Mouse (Mus musculus) adrenal gland, adult 18-20 months (tissue): ENCODE measurements around the gene Myo18a. TPM values are rescaled to one million over a fixed set of nuclear protein-coding genes. Genes with fewer than 3 reads are reported as not detected.

Source experiments
- DNase-seq, 2 experiments: peaks; one replicate each; pipeline ENCODE4 v3.0.0; 2021 to 2022; ENCODE audit warnings: low spot score in 2 of 2
- total RNA-seq, 2 experiments: library from RNA; stranded (reverse); gene quantifications; 1 replicate in 1 of 2; 2 replicates in 1 of 2; pipeline ENCODE4 v1.2.3; 2021

Gene Myo18a
- total RNA-seq, 2 experiments from 2014 or later, result 45.9 to 56.8 TPM

DNA sequence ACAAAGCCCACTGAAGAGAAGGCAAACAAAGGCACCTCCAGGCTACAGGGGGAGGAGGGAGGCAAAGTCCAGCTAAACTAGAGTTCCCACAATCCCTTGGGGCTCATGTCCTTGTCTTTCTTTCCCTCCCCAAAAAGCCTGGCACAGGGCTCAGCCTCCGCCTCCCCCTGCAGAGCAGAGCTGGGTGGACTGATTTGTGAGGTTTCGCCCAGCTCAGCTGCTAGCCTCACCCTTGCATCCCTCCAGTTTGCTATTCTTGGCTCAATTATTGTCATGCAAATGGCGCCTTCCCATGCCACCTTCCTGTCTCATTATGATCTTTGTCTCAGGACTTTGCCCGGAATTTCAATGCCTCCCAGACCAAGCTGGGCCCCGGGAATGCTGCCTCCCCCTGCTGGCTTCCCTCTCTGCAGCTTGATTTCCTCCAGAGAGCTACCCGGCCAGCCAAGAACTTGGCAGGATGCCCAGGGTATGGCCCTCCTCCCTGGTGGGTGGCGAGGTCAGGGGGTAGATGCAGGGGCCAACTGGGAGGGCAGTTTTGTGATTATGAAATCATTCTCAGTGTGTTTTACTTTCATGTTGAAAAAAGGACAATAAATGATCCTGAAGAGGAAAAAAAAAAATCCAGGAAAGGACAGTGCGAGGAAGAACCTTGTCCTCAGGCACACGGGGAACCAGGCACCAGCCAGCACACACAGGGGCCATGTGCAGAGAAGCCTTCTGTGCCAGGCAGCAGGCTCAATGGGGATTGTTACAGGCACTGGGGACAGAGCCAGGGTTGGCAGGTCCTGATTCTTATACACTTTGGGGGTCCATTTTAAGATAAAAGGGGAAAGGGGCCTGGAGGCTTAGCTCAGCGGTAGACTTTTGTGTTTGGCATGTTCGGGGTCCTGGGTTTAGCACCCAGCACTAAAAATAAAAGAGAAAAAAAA is 131.0 kb downstream of the Myo18a start, which contains the start of gene Pipox:
Gene Pipox (minus strand): TSS at position 310 of the 932 bp plus-strand sequence.
- peak; percentile 89 for DNase-seq

- DNase-seq, result no peak
Measured at GRCm38 (mm10) chr11:77894967-77895366, 131.9 kb downstream of the Myo18a start.

DNA sequence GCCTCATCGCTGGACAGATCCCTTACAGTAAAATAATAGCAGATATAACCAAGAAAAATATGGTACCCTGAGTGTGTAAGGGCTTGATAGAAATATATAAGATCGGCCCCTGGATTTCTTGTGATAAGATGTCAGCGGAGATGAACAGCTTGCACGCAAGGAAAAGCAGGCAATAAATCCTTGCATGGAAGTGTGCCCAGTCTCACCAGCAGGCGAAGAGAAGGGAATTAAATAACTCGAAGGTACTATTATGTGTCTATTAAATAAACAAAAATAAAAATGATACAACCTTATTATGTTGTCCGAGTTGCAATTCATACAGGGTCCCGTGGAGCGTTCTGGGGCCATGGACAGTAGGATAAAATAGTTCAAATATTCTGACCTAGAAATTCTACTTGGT is 133.0 kb downstream of the Myo18a start:
- no peak for DNase-seq

GRCm38 (mm10) chr11:77896480-77896819 is 133.4 kb downstream of the Myo18a start:
- no peak for DNase-seq

- no peak for DNase-seq
Measured at GRCm38 (mm10) chr11:77896820-77897805, 134.1 kb downstream of the Myo18a start.

DNA sequence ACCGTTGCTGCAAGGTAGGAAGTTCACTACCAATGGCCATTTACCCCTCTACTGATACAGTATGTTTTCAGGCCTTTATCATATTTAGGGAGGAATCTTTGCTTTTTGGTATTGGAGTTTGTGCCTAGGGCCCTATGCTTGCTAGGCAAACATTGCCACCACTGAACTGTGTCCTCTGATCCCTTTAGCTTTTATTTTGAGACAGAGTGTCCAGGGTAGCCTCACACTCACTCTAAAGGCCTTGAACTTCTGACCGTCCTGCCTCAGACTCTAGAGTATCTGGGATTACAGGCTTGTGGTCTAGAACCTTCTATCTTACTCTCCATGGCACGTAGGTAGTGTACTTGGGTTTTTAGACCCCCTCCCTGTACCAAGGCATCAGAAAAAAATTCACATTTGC is 137.1 kb downstream of the Myo18a start:
- no peak for DNase-seq

- DNase-seq, result no peak
Measured at GRCm38 (mm10) chr11:77900696-77901095, 137.7 kb downstream of the Myo18a start.

GRCm38 (mm10) chr11:77901366-77901765 is 138.3 kb downstream of the Myo18a start:
- no peak for DNase-seq

DNA sequence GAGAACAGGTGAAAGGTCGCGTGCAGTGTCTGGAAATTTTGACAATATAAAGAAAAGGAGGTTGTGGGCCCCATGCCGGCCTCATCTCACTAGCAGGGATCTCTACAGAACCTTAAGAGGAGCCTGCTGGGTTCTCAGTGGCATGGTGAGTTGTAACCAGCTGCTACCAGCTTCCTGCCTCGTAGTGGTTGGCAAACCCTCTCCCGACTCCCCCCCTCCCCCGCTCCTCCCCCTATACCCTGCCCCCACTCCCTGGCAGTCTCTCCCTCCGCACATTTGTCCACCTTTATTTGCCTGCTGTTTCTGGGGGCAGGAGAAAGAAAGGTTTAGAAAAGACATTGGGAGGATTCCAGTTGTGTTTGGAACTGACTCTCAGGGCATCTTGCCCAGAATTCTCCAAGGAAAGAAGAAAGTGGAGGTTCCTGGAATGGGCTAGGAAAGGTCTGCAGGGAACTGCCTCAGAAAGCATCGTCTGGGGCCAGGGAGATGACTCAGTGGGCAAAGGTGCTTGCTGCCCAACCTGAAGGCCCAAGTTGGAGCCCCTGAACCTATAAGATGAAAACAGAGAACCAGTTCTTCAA is 138.8 kb downstream of the Myo18a start:
- DNase-seq, result no peak

GRCm38 (mm10) chr11:77903761-77904160 is 140.7 kb downstream of the Myo18a start:
- DNase-seq, result no peak

DNA sequence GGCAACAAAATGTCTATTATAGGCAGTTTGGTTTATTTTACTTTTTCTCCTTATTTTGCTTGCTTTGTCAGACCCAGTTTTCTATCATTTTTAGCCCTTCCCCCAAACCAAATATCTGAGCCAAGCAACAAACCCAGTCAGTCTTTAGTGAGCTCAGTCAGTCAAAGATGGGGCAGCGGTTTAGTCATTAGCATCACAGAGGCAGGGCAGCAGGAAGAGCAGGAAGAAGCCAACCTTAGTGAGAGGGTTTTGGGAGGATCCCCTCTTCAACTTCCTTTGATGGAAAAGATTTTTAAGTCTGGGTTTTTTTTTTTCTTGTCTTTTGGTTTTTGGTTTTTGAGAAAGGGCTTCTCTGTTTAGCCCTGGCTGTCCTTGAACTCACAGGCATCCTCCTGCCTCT is 141.7 kb downstream of the Myo18a start:
- DNase-seq, result no peak

DNA sequence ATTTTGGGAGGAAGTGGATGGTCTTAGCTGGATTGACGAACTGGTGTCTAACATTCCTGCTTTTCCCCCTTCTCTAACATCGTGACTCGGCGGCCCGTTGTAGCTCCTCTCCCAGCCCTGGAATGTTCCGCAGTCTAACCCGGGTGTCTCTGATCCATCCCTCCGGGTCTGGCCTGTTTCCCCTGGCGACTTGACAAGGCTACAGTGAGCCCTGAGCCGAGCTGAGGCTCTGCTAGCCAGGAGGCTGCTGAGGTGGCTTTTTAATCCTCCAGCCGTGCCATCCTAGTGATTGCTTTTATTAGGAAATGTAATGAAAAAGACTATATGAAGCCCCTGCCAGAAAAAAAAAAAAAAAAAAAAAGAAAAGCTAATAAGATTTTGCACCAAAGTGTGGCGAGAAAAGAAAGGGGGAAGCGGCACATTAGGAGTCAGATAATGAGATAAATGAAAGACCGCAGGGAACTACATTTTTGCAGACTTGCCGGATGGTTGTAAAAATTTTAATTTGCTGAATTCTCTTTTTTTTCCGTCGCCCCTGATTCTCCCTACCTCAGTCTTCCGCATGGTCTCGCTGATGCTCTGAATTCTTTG is 143.1 kb downstream of the Myo18a start:
- no peak for DNase-seq

- DNase-seq, result no peak
Measured at GRCm38 (mm10) chr11:77906747-77907174, 143.7 kb downstream of the Myo18a start.

DNA sequence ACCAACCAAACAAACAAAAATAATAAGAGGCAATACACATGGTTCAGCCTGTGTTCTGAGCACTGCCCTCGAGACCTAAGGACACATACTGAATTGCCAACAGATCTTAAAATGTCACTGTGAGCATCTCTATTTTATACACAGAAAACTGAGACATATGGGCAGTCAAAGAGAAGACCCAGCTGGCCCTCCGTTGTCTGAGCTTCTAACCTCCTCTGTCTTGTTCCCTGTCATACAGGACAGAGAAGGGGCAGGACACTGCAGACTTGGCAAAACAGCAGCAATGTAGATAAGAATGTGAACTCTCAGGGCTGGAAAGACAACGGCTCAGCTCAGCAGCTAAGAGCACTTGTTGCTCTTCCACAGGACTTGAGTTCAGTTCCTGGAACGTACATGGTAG is 145.4 kb downstream of the Myo18a start:
- DNase-seq, result no peak

DNA sequence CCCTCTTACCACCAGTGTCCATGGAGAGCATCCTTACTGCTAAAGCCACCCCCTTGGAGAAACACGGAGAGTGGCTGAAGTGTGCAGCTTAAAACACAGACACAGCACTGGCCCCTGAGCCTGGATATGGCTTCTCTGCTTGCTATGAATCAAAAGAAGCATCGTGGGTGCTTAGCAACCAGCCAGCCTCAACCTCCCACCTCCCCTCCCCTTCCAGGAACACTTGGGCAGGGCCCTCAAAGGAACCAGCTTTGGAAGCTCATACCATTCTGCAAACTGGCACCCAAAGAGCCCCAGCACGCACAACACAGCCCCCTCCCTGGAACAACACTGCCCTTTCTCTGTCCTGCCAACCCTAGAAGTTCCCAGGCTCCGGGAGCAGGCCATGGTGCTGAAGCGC is 146.3 kb downstream of the Myo18a start:
- DNase-seq, result no peak

GRCm38 (mm10) chr11:77909776-77910175 is 146.7 kb downstream of the Myo18a start:
- no peak for DNase-seq

- no peak for DNase-seq
Measured at GRCm38 (mm10) chr11:77913505-77913904, 150.5 kb downstream of the Myo18a start.

DNA sequence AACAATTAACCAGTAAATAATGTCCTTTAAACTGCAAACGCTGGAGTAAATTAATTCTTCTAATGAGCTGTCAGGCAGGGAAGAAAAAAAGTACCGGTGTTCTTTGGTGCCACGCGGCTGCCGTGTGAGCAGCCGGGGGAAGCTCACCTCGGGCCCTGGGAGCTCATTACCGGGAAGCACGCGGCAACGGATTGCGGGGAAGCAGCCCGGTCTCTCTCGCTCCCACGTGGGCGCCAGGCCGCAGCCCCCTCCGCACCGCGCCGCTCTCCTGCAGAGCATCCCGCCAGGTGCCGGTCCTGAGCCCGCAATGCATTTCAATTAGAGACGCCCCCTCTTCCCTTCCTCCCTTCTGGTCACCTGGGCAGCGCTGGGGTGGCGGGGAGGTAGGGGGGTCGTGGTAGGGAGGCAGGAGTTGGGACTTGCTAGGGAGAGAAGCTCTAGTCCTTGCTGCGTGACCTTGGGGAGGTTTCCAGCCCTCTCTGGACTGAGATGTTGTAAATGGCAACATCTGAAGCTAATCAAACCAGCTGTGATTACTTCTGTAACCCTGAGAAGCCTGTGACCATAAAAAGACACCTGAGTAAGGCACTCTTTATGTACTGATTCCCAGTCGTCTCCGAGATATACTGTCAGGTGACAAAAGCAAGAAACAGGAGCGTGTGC is 151.7 kb downstream of the Myo18a start:
- DNase-seq, result no peak
